Mouse (Mus musculus) bone marrow macrophage, adult 2 months (primary cell): ENCODE measurements at regions not wholly inside any gene's neighbourhood (a gene's known extent, or its start where the extent isn't known, plus 50 kb on each side); places are given as distances from the start of the nearest gene placed in this dataset.
"Not testable (repeated sequence)": the region's sequence is repeated elsewhere in the genome, so short reads cannot be mapped to it uniquely, and the experiment has no call there.

ENCODE experiments used
- H3K27ac ChIP-seq: 2 replicates; pipeline ENCODE4 v1.5.1; 2012; ENCODE audit warnings: low read depth, low read length; ENCODE audit not compliant: insufficient read depth
- H3K4me1 ChIP-seq: 2 replicates; pipeline ENCODE4 v1.6.1; 2012; ENCODE audit warnings: low read length; ENCODE audit not compliant: control insufficient read depth, insufficient read depth
- H3K4me3 ChIP-seq: 2 replicates; pipeline ENCODE4 v1.5.1; 2012; ENCODE audit warnings: mild to moderate bottlenecking, low read length, moderate library complexity; ENCODE audit not compliant: insufficient read depth
- CTCF ChIP-seq: IDR thresholded peaks from 2 replicates; pipeline ENCODE4 v1.5.1; 2012; ENCODE audit warnings: low read depth, mild to moderate bottlenecking, low read length, moderate library complexity
- POLR2A ChIP-seq: IDR thresholded peaks from 2 replicates; pipeline ENCODE4 v1.6.1; 2012; ENCODE audit warnings: mild to moderate bottlenecking, low read depth, low read length, borderline replicate concordance

DNA sequence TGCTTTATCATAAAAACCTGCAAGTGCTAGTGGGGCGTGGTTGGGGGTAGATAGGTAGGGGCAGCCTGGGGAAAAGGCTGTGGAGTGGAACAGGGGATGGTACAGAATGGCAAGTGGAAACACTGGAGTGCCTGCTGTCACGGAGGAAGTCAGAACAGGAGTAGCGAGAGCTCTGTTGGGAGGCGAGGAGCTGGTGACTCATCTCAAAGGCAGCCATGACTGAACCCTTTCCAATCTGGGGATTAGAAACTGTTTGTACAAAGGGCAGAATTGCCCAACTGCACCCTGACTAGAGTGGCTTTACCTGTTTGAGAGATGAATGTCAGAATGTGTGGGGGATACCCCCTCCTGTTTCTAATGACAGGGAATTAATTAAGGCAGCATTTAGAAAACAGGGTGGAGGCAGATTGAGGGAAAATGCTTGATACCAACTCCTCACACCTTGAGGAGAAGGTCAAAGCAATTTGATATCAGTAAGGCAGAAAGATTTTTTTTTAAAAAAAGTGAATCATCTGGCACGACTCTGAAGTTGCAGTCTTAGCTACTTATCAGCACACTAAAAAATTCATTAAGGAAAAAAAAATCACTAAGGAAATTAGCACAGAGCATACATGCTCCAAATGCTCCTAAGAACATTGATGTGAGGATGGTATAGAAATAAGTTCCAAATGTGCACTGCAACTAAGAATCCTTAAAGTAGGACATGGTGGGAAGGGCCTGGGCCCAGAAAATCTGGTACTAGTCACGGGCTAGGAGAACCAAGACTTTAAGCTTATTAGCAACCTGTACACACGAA is 54.7 kb upstream of the Usp25 start:
- H3K4me3 ChIP-seq, result no peak overlapping the region
- no peak for TF ChIP-seq CTCF
- TF ChIP-seq POLR2A, result no peak

DNA sequence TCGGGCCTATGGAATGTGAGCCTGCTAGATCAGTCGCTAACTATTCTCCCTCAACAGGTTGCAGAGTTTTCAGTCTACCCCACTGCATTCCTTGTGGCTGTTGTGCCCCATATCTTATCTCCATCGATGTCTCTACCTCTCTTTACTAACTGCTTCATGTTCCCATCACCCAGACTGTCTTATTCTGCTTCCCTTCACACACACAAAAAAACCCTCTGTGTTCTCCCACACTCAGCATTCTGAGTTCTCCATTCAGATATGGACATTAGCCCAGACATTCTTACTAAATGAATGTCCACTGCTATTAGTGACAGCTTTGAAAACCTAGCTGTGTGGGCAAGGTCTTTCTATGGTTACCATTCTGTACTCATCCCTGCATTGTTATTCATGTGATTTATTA is 56.0 kb upstream of the Usp25 start:
- H3K27ac ChIP-seq, result no peak overlapping the region
- H3K4me3 ChIP-seq, result no peak overlapping the region
- 0 out of 2 replicates have a peak, but pooled peaks cover 2% of the 10 kb centered on the region for H3K4me1 ChIP-seq
- TF ChIP-seq POLR2A, result no peak
- TF ChIP-seq CTCF, result no peak

More for the DNA sequence above, 54.7 kb upstream of the Usp25 start:
- no peak overlapping the region for H3K27ac ChIP-seq
- 0 out of 2 replicates have a peak, but pooled peaks cover 2% of the 10 kb centered on the region for H3K4me1 ChIP-seq

- TF ChIP-seq CTCF (no peak), POLR2A (no peak)
- H3K27ac ChIP-seq, result no peak overlapping the region
- 0 out of 2 replicates have a peak, but pooled peaks cover 2% of the 10 kb centered on the region for H3K4me1 ChIP-seq
- no peak overlapping the region for H3K4me3 ChIP-seq
Observed at GRCm38 (mm10) chr16:76957090-76957489, 56.4 kb upstream of the Usp25 start.

- Histone ChIP-seq H3K27ac (no peak overlapping the region), H3K4me3 (no peak overlapping the region), H3K4me1 (0 out of 2 replicates have a peak, but pooled peaks cover 2% of the 10 kb centered on the region)
- no peak for TF ChIP-seq POLR2A
- no peak for TF ChIP-seq CTCF
Observed at GRCm38 (mm10) chr16:76950836-76951486, 62.5 kb upstream of the Usp25 start.

DNA sequence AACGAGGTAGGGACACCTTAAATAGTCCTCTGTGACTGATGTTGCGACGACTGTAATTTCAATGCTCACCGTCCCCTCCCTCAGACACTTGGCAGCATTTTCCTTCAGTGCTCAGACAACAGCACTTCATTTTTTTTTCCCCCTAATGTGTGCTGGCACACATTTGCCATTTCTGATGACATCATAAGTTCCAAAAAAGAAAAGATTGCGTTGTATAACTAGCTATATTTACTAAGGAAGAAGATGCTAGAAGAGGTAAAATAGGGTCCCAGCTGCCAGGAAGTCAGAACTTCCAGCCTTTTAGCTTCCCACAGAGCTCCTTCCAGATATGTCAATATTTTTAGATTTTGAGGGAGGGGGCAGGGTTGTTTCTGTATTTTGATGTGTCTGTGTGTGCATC is 66.5 kb upstream of the Usp25 start:
- no peak overlapping the region for H3K27ac ChIP-seq
- no peak for TF ChIP-seq POLR2A
- TF ChIP-seq CTCF, result no peak
- no peaks in the 10 kb centered on the region for H3K4me1 ChIP-seq
- H3K4me3 ChIP-seq, result no peak overlapping the region

GRCm38 (mm10) chr16:76938128-76938527 is 75.4 kb upstream of the Usp25 start:
- Histone ChIP-seq H3K27ac (no peak overlapping the region), H3K4me1 (no peaks in the 10 kb centered on the region), H3K4me3 (no peak overlapping the region)
- TF ChIP-seq POLR2A, result no peak
- TF ChIP-seq CTCF, result no peak

- no peak for TF ChIP-seq CTCF
- TF ChIP-seq POLR2A, result no peak
- Histone ChIP-seq H3K4me1 (no peaks in the 10 kb centered on the region), H3K4me3 (no peak overlapping the region), H3K27ac (no peak overlapping the region)
Observed at GRCm38 (mm10) chr16:76927901-76928300, 85.6 kb upstream of the Usp25 start.

GRCm38 (mm10) chr16:76920137-76920536 is 93.4 kb upstream of the Usp25 start:
- not testable (repeated sequence) for H3K27ac ChIP-seq, H3K4me1 ChIP-seq, H3K4me3 ChIP-seq

GRCm38 (mm10) chr16:76918598-76918997 is 94.9 kb upstream of the Usp25 start:
- no peak overlapping the region for H3K4me3 ChIP-seq
- H3K4me1 ChIP-seq, result no peaks in the 10 kb centered on the region
- TF ChIP-seq CTCF, result no peak
- TF ChIP-seq POLR2A, result no peak
- no peak overlapping the region for H3K27ac ChIP-seq

- no peak for TF ChIP-seq POLR2A
- no peak for TF ChIP-seq CTCF
- Histone ChIP-seq H3K4me3 (no peak overlapping the region), H3K27ac (no peak overlapping the region), H3K4me1 (no peaks in the 10 kb centered on the region)
Observed at GRCm38 (mm10) chr16:76914311-76914710, 99.2 kb upstream of the Usp25 start.

GRCm38 (mm10) chr16:76905205-76905996 is 108.1 kb upstream of the Usp25 start:
- Histone ChIP-seq H3K4me1 (no peaks in the 10 kb centered on the region), H3K4me3 (no peak overlapping the region)
- TF ChIP-seq POLR2A, result no peak
- no peak for TF ChIP-seq CTCF

More at GRCm38 (mm10) chr16:76905205-76905996, 108.1 kb upstream of the Usp25 start:
- no peak overlapping the region for H3K27ac ChIP-seq
